Mouse (Mus musculus): ENCODE data around the gene Mink1. TPM values are rescaled to one million over a fixed set of nuclear protein-coding genes. Genes with fewer than 3 reads are reported as not detected.

The Mink1 gene
- polyA plus RNA-seq, 1 experiment from 2014 or later = 14.1 TPM

DNA sequence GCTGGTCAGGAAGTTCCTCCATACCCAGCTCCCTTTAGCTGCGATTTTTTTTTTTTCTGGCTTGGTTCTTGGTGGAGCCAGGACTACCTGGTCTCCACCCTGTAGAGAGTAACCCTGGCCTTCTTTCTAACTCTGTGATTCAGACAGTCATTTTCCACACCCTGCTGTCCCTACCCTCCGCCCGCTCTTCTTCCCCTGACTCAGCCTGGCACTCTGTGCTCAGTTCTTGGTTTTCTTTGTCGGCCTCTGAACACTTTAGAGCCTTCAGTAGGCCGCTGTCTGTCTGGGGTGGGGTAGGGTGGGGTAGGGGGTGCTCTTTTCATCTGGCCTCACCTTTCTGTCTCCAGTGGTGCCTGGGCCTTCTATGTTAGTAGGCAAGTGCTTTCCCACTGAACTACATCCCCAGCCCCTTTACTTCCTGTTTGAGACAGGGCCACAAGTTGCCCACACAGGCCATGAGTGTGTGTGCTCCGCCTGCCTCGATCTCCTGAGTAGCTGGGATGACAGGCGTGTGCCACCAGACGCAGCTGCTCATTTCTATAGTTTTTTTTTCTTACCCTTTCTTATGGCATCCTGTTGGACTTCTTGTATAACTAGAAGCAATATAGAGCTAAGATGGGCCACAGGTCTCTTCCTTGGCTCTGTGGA, 17.2 kb downstream of the Mink1 start:
- H3K4me3 ChIP-seq = no peak overlapping the region
- H3K27ac ChIP-seq = peak overlapping the region; percentile 75
- no peaks in the 10 kb centered on the region for H3K9me3 ChIP-seq
- H3K4me2 ChIP-seq = no peak overlapping the region
- H3K9ac ChIP-seq = no peak overlapping the region
- ATAC-seq (ENCODE audit: insufficient number of reproducible peaks, low FRiP score, low TSS enrichment, low read depth) = no peak
- H3K36me3 ChIP-seq = no peaks in the 10 kb centered on the region
- H3K4me1 ChIP-seq = peaks cover 71% of the 10 kb centered on the region
- WGBS = 72% methylated on average over 9 of the region's 9 CpGs
- H3K27me3 ChIP-seq = no peaks in the 10 kb centered on the region

DNA sequence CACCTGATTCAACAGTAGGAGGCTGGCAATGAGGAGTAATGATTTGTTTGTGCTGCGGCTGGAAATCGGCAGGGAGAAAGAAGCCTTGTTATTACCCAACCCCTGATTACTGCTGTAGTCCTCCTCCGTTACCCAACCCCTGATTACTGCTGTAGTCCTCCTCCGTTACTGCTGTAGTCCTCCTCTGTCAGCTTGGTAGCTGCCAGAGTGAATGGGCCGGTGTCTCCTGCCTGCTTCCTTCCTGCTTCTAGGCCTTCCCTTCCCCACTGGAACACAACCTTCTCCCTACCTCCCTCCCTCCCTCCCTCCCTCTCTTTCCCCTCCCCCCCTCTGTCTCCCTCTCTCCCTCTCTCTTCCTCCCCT, 17.7 kb downstream of the Mink1 start:
- no peaks in the 10 kb centered on the region for H3K27me3 ChIP-seq
- no peaks in the 10 kb centered on the region for H3K36me3 ChIP-seq
- H3K4me2 ChIP-seq = no peak overlapping the region
- H3K27ac ChIP-seq = peak overlapping the region; percentile 75
- no peak overlapping the region for H3K4me3 ChIP-seq
- no peak overlapping the region for H3K9ac ChIP-seq
- no peak for ATAC-seq (ENCODE audit: insufficient number of reproducible peaks, low FRiP score, low TSS enrichment, low read depth)
- peaks cover 76% of the 10 kb centered on the region for H3K4me1 ChIP-seq
- no peaks in the 10 kb centered on the region for H3K9me3 ChIP-seq
- WGBS = 41% methylated on average over 5 of the region's 5 CpGs

DNA sequence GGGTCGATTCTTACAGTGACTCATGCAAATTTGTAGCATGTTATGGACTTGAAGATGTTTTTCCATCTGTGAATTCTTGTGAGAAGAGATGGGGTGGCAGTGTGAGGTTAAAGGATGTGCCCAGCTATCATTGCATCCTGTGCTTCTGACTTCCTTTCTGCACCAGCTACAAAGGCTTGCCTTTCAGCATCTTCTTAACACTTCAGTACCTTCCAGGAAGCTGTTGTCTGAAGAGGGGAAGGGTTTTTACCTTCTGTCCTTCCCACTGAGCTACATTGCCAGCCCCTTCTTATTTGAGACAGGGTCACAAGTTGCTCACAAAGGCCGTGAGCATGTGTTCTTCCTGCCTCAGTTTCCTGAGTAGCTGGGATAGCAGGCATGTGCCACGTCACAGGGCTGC, 18.2 kb downstream of the Mink1 start:
- H3K36me3 ChIP-seq = no peaks in the 10 kb centered on the region
- no peak overlapping the region for H3K4me3 ChIP-seq
- no peaks in the 10 kb centered on the region for H3K9me3 ChIP-seq
- H3K9ac ChIP-seq = no peak overlapping the region
- no peak overlapping the region for H3K4me2 ChIP-seq
- H3K4me1 ChIP-seq = peaks cover 82% of the 10 kb centered on the region
- no peak overlapping the region for H3K27ac ChIP-seq
- H3K27me3 ChIP-seq = no peaks in the 10 kb centered on the region
- ATAC-seq (ENCODE audit: insufficient number of reproducible peaks, low FRiP score, low TSS enrichment, low read depth) = no peak
- 79% methylated on average over 3 of the region's 3 CpGs for WGBS

DNA sequence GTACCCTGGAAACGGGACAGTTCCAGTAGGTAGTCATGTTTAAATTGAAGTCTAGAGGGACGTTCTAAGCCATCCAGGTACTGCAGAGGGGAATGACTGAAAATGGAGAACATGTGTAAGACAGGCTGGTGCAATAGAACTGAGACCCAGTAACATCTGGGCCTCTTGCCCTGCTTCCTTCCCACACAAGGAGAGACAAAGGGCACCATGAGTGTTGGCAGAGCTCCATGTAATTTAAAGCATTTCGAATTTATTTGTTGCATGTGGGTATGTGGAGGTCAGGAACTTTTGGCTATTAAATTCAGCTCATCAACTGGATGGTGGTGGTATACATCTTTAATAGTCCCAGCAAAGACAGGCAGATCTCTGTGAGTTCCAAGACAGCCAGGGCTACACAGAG, 19.5 kb downstream of the Mink1 start:
- no peaks in the 10 kb centered on the region for H3K9me3 ChIP-seq
- no peaks in the 10 kb centered on the region for H3K36me3 ChIP-seq
- H3K4me1 ChIP-seq = peaks cover 79% of the 10 kb centered on the region
- ATAC-seq (ENCODE audit: insufficient number of reproducible peaks, low FRiP score, low TSS enrichment, low read depth) = no peak
- 29% methylated on average over 3 of the region's 3 CpGs for WGBS
- peak overlapping the region; percentile 73; the same call in 1 of the 2 replicates for H3K27ac ChIP-seq
- no peak overlapping the region for H3K4me2 ChIP-seq
- no peaks in the 10 kb centered on the region for H3K27me3 ChIP-seq
- no peak overlapping the region for H3K4me3 ChIP-seq
- no peak overlapping the region for H3K9ac ChIP-seq

DNA sequence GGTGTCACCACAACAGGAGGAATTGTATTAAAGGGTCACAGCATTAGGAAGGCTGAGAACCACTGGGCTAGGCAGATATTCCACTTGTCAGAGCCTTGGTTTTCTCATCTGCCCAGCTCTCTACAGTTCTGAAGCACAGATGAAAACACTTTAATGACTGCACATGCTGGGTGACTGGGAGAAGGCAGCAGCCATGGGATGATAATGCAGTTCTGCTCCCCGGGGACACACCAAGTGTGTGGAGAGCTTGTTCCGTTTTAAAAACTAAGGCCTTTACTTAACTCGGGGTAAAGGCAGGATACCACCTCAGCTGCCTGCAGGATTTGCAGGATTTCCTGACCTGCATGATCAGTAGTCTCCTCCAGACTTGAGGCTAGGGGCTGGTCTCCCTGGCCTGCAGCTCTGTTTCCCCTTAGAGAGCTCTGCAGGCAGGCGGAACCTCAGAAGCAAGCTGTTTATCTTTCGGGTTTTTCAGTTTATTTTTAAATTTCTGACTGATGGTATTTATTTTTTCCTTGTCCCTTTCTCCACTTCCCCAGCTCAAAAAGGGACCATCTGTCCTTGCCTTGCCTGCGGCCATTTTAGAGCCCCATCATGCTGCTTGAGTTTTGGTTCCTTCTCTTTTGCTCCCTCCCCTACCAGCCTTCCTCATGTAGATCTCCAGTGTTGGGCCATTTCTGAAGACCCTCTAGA, 20.5 kb downstream of the Mink1 start:
- WGBS = 48% methylated on average over 6 of the region's 6 CpGs
- Histone ChIP-seq H3K4me1 (peaks cover 69% of the 10 kb centered on the region), H3K27me3 (no peaks in the 10 kb centered on the region), H3K4me2 (no peak overlapping the region), H3K4me3 (no peak overlapping the region), H3K9ac (no peak overlapping the region), H3K9me3 (no peaks in the 10 kb centered on the region), H3K36me3 (0 out of 2 replicates have a peak, but pooled peaks cover 2% of the 10 kb centered on the region), H3K27ac (peak overlapping the region; percentile 73)
- ATAC-seq (ENCODE audit: insufficient number of reproducible peaks, low FRiP score, low TSS enrichment, low read depth) = no peak

DNA sequence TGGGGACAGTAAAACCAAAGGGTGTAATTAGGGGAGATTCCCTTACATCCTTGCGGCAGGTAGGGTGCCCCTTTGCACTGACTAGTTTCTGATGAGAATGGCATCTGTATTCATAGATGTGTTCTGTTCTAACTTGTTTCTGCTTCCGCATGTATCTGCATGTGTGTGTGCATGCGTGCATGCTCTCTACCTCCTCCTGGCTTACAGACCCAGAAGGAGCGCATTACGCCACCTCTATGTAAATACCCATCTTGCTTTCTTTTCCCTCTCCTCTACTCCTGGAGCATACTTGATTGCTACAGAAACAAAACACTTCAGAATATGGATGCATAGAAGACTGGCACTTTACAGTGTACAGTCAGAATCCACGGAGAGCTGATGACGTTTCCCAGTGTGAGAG, 21.1 kb downstream of the Mink1 start:
- 0 out of 2 replicates have a peak, but pooled peaks cover 3% of the 10 kb centered on the region for H3K36me3 ChIP-seq
- H3K9me3 ChIP-seq = no peaks in the 10 kb centered on the region
- no peak overlapping the region for H3K9ac ChIP-seq
- H3K4me1 ChIP-seq = peaks cover 63% of the 10 kb centered on the region
- 70% methylated on average over 7 of the region's 7 CpGs for WGBS
- H3K27ac ChIP-seq = peak overlapping the region; percentile 73
- ATAC-seq (ENCODE audit: insufficient number of reproducible peaks, low FRiP score, low TSS enrichment, low read depth) = peak; percentile 68; the same call in 1 of the 2 replicates
- no peak overlapping the region for H3K4me3 ChIP-seq
- H3K27me3 ChIP-seq = no peaks in the 10 kb centered on the region
- H3K4me2 ChIP-seq = no peak overlapping the region

DNA sequence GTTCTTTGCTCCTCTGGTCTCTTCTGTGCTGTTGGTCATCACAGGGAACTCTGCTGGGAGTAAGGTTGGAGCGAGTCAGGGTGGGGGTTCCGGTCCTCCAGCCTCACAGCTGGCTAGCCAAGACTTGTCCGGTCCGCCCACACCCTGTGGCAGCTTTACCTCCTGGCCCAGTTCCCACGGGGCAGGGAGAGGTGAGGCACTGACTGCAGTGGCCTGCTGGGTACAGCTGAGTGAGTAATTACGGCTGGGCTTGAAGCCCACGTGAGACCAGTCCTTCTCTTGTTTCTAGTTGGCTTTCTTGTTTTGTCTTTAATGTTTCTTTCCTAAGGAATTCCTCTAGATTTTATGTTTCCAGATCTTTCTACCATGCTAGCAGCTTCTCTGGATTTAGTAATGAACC, 22.8 kb downstream of the Mink1 start:
- Histone ChIP-seq H3K27ac (peak overlapping the region; percentile 40), H3K4me1 (peaks cover 50% of the 10 kb centered on the region), H3K9ac (no peak overlapping the region), H3K9me3 (no peaks in the 10 kb centered on the region), H3K4me2 (peak overlapping the region; percentile 5; the same call in 1 of the 2 replicates), H3K4me3 (no peak overlapping the region), H3K27me3 (no peaks in the 10 kb centered on the region), H3K36me3 (0 out of 2 replicates have a peak, but pooled peaks cover 3% of the 10 kb centered on the region)
- ATAC-seq (ENCODE audit: insufficient number of reproducible peaks, low FRiP score, low TSS enrichment, low read depth) = no peak; the same call in 1 of the 2 replicates
- WGBS = 21% methylated on average over 7 of the region's 7 CpGs

DNA sequence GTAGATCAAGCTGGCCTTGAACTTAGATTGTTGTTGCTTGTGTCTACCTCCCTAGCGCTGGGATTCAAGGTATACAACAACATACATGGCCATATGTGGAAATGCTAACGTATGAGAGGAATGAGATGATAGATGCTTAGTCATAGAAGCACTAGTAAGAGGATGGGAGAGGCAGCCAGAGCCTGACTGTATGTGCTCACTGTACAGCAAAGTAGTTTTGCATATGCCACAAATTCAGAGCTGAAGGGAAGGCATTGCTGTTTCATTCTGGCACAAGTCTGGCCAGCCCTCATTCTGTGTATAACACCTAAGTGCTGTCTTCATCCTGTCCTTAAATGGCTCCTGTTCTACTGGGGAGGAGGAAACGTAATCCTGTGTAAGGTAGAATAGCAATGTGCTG, 23.6 kb downstream of the Mink1 start:
- H3K27ac ChIP-seq = peak overlapping the region; percentile 55; the same call in 1 of the 2 replicates
- no peak overlapping the region for H3K9ac ChIP-seq

DNA sequence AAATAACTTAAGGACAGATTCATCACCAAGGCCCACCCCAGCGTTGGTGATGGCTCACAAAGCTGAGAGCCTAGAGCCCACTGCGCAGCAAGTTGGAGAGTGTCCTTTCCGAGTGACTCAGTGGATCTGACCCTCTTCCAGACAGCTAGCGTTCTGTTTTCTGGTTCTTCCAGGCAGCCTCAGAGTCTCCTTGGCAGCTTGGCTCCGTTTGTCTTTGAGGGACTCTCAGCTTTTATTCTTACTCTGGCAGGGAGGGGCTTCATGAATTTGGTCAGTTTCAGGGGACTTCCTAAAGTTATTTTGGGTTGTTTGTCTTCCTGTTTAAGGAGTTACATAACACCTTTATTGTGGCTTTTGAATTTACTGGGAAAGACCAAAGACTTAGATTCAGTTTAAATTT, 24.3 kb downstream of the Mink1 start:
- 83% methylated on average over 5 of the region's 5 CpGs for WGBS
- Histone ChIP-seq H3K27ac (no peak overlapping the region), H3K4me1 (peaks cover 43% of the 10 kb centered on the region), H3K36me3 (0 out of 2 replicates have a peak, but pooled peaks cover 3% of the 10 kb centered on the region), H3K27me3 (no peaks in the 10 kb centered on the region), H3K9me3 (no peaks in the 10 kb centered on the region), H3K9ac (no peak overlapping the region), H3K4me3 (no peak overlapping the region), H3K4me2 (no peak overlapping the region)
- no peak for ATAC-seq (ENCODE audit: insufficient number of reproducible peaks, low FRiP score, low TSS enrichment, low read depth)

More for the DNA sequence above, 23.6 kb downstream of the Mink1 start:
- 82% methylated on average over 3 of the region's 3 CpGs for WGBS
- Histone ChIP-seq H3K4me1 (peaks cover 46% of the 10 kb centered on the region), H3K4me2 (no peak overlapping the region), H3K36me3 (0 out of 2 replicates have a peak, but pooled peaks cover 3% of the 10 kb centered on the region), H3K9me3 (no peaks in the 10 kb centered on the region), H3K4me3 (no peak overlapping the region), H3K27me3 (no peaks in the 10 kb centered on the region)
- ATAC-seq (ENCODE audit: insufficient number of reproducible peaks, low FRiP score, low TSS enrichment, low read depth) = no peak

DNA sequence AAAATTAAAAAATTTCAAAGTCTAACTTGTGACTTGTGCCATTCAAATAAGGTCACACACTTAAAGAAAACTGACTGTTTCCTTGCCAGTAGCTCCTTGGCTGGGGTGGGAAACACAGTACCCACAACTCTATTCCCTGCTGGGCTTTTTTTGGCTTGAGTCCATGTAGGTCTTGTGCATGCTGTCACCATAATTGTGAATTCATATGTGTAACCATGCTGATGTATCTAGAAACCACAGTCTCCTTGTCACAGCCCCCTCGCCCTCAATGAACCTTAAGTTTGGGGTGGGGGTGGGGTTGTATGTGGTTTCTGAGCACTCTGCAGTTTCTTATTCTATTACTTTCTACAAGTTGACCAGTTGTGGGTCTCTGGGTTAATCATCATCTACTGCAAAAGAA, 29.1 kb downstream of the Mink1 start:
- no peak overlapping the region for H3K9ac ChIP-seq
- no peak overlapping the region for H3K27ac ChIP-seq
- no peak overlapping the region for H3K4me3 ChIP-seq
- ATAC-seq (ENCODE audit: insufficient number of reproducible peaks, low FRiP score, low TSS enrichment, low read depth) = no peak
- H3K36me3 ChIP-seq = peaks cover 3% of the 10 kb centered on the region; the same call in 1 of the 2 replicates
- H3K4me1 ChIP-seq = 0 out of 2 replicates have a peak, but pooled peaks cover 3% of the 10 kb centered on the region
- H3K27me3 ChIP-seq = no peaks in the 10 kb centered on the region
- no peak overlapping the region for H3K4me2 ChIP-seq
- H3K9me3 ChIP-seq = no peaks in the 10 kb centered on the region
- WGBS = 76% methylated on average over 1 of the region's 1 CpGs

DNA sequence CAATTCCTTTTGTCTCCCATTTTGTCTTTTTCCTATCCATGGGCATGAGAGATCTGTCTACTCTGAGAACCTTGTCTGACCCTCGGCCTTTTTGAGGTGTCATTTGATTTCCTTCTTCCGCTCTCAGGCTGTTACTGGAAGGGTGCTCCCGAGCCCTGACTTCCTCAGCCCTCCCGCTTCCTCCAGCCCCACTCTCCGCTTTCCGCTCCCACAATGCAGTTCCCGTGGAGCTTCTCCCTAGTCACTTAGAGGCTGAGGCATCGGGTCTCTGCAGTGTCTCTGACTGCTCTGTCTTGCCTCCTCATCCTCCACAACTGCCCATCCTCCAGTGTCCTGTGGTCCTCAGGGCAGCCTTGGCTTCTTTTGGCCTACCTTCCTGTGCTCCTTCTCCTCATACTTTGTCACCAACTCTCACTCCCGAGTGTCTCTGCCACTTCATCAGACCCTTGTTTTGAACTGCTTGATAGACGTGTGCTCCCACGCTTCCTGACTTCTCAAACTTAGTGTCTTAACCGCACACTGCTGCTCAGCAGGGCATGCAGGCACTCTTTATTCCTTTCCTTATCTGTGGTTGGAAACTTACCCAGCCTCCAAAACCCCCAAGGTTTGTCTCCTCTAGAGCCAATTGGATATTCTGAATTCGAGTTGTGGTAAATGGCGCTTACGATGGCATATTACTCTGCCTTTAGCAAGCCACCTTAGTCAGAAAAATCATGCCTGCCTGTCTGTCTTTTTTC, 31.7 kb downstream of the Mink1 start:
- ATAC-seq (ENCODE audit: insufficient number of reproducible peaks, low FRiP score, low TSS enrichment, low read depth) = no peak
- peaks cover 26% of the 10 kb centered on the region for H3K36me3 ChIP-seq
- H3K9me3 ChIP-seq = no peaks in the 10 kb centered on the region
- H3K27me3 ChIP-seq = no peaks in the 10 kb centered on the region
- no peak overlapping the region for H3K9ac ChIP-seq
- H3K27ac ChIP-seq = no peak overlapping the region
- H3K4me3 ChIP-seq = no peak overlapping the region
- 76% methylated on average over 15 of the region's 15 CpGs for WGBS
- no peak overlapping the region for H3K4me2 ChIP-seq
- H3K4me1 ChIP-seq = 0 out of 2 replicates have a peak, but pooled peaks cover 3% of the 10 kb centered on the region

DNA sequence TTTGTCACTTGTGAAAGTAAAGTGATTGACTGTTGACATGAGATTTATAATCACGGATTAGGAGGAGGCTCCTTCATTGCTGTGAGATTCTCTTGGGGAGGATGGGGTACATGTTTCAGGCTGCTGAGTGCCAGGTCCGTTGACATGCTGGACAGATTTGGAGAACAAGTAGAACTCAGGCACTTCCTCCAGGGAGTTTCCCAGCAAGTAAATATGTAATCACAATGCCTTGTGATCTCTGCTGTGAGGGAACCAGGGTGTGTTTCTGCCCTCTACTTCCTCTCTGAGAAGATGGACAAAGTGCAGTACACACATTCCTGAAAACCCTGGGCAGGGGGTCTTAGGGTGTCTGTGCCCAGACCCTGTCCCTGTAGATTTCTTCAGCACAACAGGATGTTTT, 33.0 kb downstream of the Mink1 start:
- Histone ChIP-seq H3K27ac (no peak overlapping the region), H3K4me3 (no peak overlapping the region), H3K27me3 (no peaks in the 10 kb centered on the region), H3K9me3 (no peaks in the 10 kb centered on the region), H3K36me3 (peaks cover 33% of the 10 kb centered on the region), H3K4me2 (no peak overlapping the region), H3K9ac (no peak overlapping the region), H3K4me1 (0 out of 2 replicates have a peak, but pooled peaks cover 3% of the 10 kb centered on the region)
- 57% methylated on average over 2 of the region's 2 CpGs for WGBS
- no peak for ATAC-seq (ENCODE audit: insufficient number of reproducible peaks, low FRiP score, low TSS enrichment, low read depth)

All from limb, embryonic 15.5 days (tissue).